Mouse (Mus musculus) limb, embryonic 10.5 days (tissue): ENCODE results near the gene Glipr1l2. TPM values are rescaled to one million over a fixed set of nuclear protein-coding genes. Genes with fewer than 3 reads are reported as not detected.

ENCODE experiments used
- DNase-seq: peaks from one replicate; pipeline ENCODE4 v3.0.0-alpha.2; 2017; ENCODE audit warnings: low spot score
- H3K27ac ChIP-seq: fragments of 300-500 bp; sonication (generic); 2 replicates; pipeline ENCODE4 v1.5.1; 2016; ENCODE audit warnings: mild to moderate bottlenecking
- H3K27me3 ChIP-seq: fragments of 300-500 bp; sonication (generic); 2 replicates; pipeline ENCODE4 v1.6.1; 2016; ENCODE audit warnings: low read depth, mild to moderate bottlenecking; ENCODE audit not compliant: poor library complexity, severe bottlenecking
- H3K36me3 ChIP-seq: fragments of 300-500 bp; sonication (generic); 2 replicates; pipeline ENCODE4 v1.6.1; 2016; ENCODE audit warnings: mild to moderate bottlenecking, moderate library complexity
- H3K4me1 ChIP-seq: fragments of 300-500 bp; sonication (generic); 2 replicates; pipeline ENCODE4 v1.6.1; 2016
- H3K4me3 ChIP-seq: fragments of 300-500 bp; sonication (generic); 2 replicates; pipeline ENCODE4 v1.5.1; 2016; ENCODE audit warnings: mild to moderate bottlenecking, moderate library complexity
- H3K9me3 ChIP-seq: fragments of 300-500 bp; sonication (generic); replicated peaks from 2 replicates; pipeline ENCODE4 v1.6.1; 2016; ENCODE audit warnings: mild to moderate bottlenecking
- WGBS: fragments of 180-500 bp; shearing (Covaris S2); methylation state at CpG from one replicate; pipeline ENCODE4 v1.1.7; 2016; 5-methylcytosine and 5-hydroxymethylcytosine counted together
- polyA plus RNA-seq: library from polyadenylated mRNA; unstranded; fragments of >200 nt; fragmentation: Nextera tagmentation; extraction: Ambion mirVana; gene quantifications from 2 replicates; pipeline ENCODE4 v1.2.1, GENCODE M21; 2016

Glipr1l2 gene
- polyA plus RNA-seq, 1 experiment from 2014 or later = not detected

GRCm38 (mm10) chr10:112138050-112138870, 55.1 kb downstream of the Glipr1l2 start:
- H3K36me3 ChIP-seq = no peaks in the 10 kb centered on the region
- 20% methylated on average over 9 of the region's 9 CpGs for WGBS
- no peaks in the 10 kb centered on the region for H3K27me3 ChIP-seq
- H3K4me1 ChIP-seq = no peaks in the 10 kb centered on the region
- peak; percentile 65 for DNase-seq
- H3K4me3 ChIP-seq = peak overlapping the region; percentile 38
- no peaks in the 10 kb centered on the region for H3K9me3 ChIP-seq
- peak overlapping the region; percentile 70 for H3K27ac ChIP-seq

- Histone ChIP-seq H3K27me3 (no peaks in the 10 kb centered on the region), H3K4me1 (no peaks in the 10 kb centered on the region), H3K4me3 (peak overlapping the region; percentile 38), H3K36me3 (no peaks in the 10 kb centered on the region), H3K27ac (peak overlapping the region; percentile 70), H3K9me3 (no peaks in the 10 kb centered on the region)
- no peak for DNase-seq
- WGBS = 58% methylated on average over 6 of the region's 6 CpGs
These were observed 55.8 kb downstream of the Glipr1l2 start for GRCm38 (mm10) chr10:112138871-112139430.

- no peaks in the 10 kb centered on the region for H3K4me1 ChIP-seq
- no peak overlapping the region for H3K27ac ChIP-seq
- no peaks in the 10 kb centered on the region for H3K36me3 ChIP-seq
- WGBS = 72% methylated on average over 2 of the region's 2 CpGs
- H3K27me3 ChIP-seq = no peaks in the 10 kb centered on the region
- H3K4me3 ChIP-seq = no peak overlapping the region
- DNase-seq = no peak
- no peaks in the 10 kb centered on the region for H3K9me3 ChIP-seq
These were observed 56.7 kb downstream of the Glipr1l2 start for GRCm38 (mm10) chr10:112139834-112140233.

Other genes starting within 250 kb of the Glipr1l2 start
- gene Krr1, start 110.7 kb upstream of the Glipr1l2 start, polyA plus RNA-seq = 53.3 and 58.7 TPM in 2 replicates
- gene Glipr1, start 80.7 kb upstream of the Glipr1l2 start, polyA plus RNA-seq = 0.78 and 1.2 TPM in 2 replicates
- not detected in 2 replicates for gene Glipr1l1, start 23.2 kb upstream of the Glipr1l2 start, polyA plus RNA-seq
- not detected in 2 replicates for gene Glipr1l3, start 77.0 kb downstream of the Glipr1l2 start, polyA plus RNA-seq
- gene Caps2, start 80.3 kb downstream of the Glipr1l2 start, polyA plus RNA-seq = 0.64 and 0.88 TPM in 2 replicates
- gene Kcnc2, start 187.8 kb downstream of the Glipr1l2 start, polyA plus RNA-seq = 0.05 and 0.09 TPM in 2 replicates